Mouse (Mus musculus) megakaryocyte-erythroid progenitor cell, adult 5-6 weeks (primary cell): ENCODE measurements around the gene Tubgcp6. TPM values are rescaled to one million over a fixed set of nuclear protein-coding genes. Genes with fewer than 3 reads are reported as not detected.

Experiments used
- total RNA-seq, 2 experiments: library from RNA; stranded (forward) in 1 of 2; stranded (reverse) in 1 of 2; fragments of 200-1000, 215-1000 nt in 1 of 2; fragments of >200 nt in 1 of 2; fragmentation: Nextera tagmentation in 1 of 2; gene quantifications; 2 replicates each; pipeline ENCODE4 v1.2.3; 2014 to 2017

Gene Tubgcp6
- total RNA-seq, 2 experiments from 2014 or later, result 14.7 to 39.1 TPM

Other genes with a start within 250 kb of the Tubgcp6 start
- gene Ttll8, start 168.7 kb downstream of the Tubgcp6 start, total RNA-seq (2014; fragmentation: Nextera tagmentation), result not detected in 2 replicates
- gene Ttll8, start 168.7 kb downstream of the Tubgcp6 start, total RNA-seq (2017), result not detected in 2 replicates
- not detected in 2 replicates for gene Mlc1, start 144.1 kb downstream of the Tubgcp6 start, total RNA-seq (2014; fragmentation: Nextera tagmentation)
- gene Mlc1, start 144.1 kb downstream of the Tubgcp6 start, total RNA-seq (2017), result not detected in 2 replicates
- not detected in 2 replicates for gene Mov10l1, start 140.2 kb downstream of the Tubgcp6 start, total RNA-seq (2014; fragmentation: Nextera tagmentation)
- gene Mov10l1, start 140.2 kb downstream of the Tubgcp6 start, total RNA-seq (2017), result not detected in 2 replicates
- not detected in 2 replicates for gene Panx2, start 63.4 kb downstream of the Tubgcp6 start, total RNA-seq (2014; fragmentation: Nextera tagmentation)
- not detected in 2 replicates for gene Panx2, start 63.4 kb downstream of the Tubgcp6 start, total RNA-seq (2017)
- gene Trabd, start 48.0 kb downstream of the Tubgcp6 start, total RNA-seq (2014; fragmentation: Nextera tagmentation), result 15.8 and 26.3 TPM in 2 replicates
- 11.9 and 17.5 TPM in 2 replicates for gene Trabd, start 48.0 kb downstream of the Tubgcp6 start, total RNA-seq (2017)
- 15.3 and 20.8 TPM in 2 replicates for gene Selenoo, start 34.0 kb downstream of the Tubgcp6 start, total RNA-seq (2014; fragmentation: Nextera tagmentation)
- gene Selenoo, start 34.0 kb downstream of the Tubgcp6 start, total RNA-seq (2017), result 16.6 and 18.5 TPM in 2 replicates
- 25.6 and 32.8 TPM in 2 replicates for gene Hdac10, start 5.6 kb upstream of the Tubgcp6 start, total RNA-seq (2014; fragmentation: Nextera tagmentation)
- 15.6 and 20.1 TPM in 2 replicates for gene Hdac10, start 5.6 kb upstream of the Tubgcp6 start, total RNA-seq (2017)
- not detected in 2 replicates for gene Mapk12, start 17.6 kb upstream of the Tubgcp6 start, total RNA-seq (2014; fragmentation: Nextera tagmentation)
- gene Mapk12, start 17.6 kb upstream of the Tubgcp6 start, total RNA-seq (2017), result 2.1 TPM in 1 of 2 replicates, not detected in the other
- 0.11 TPM in 1 of 2 replicates, not detected in the other for gene Mapk11, start 26.5 kb upstream of the Tubgcp6 start, total RNA-seq (2014; fragmentation: Nextera tagmentation)
- 0.27 and 3.5 TPM in 2 replicates for gene Mapk11, start 26.5 kb upstream of the Tubgcp6 start, total RNA-seq (2017)
- gene Plxnb2, start 57.7 kb upstream of the Tubgcp6 start, total RNA-seq (2014; fragmentation: Nextera tagmentation), result 2.3 and 3.6 TPM in 2 replicates
- gene Plxnb2, start 57.7 kb upstream of the Tubgcp6 start, total RNA-seq (2017), result 0.34 and 1.7 TPM in 2 replicates
- 9.8 and 14.1 TPM in 2 replicates for gene Dennd6b, start 73.4 kb upstream of the Tubgcp6 start, total RNA-seq (2014; fragmentation: Nextera tagmentation)
- 1.3 and 4.6 TPM in 2 replicates for gene Dennd6b, start 73.4 kb upstream of the Tubgcp6 start, total RNA-seq (2017)
- 56.3 and 72.3 TPM in 2 replicates for gene Ppp6r2, start 88.4 kb upstream of the Tubgcp6 start, total RNA-seq (2014; fragmentation: Nextera tagmentation)
- gene Ppp6r2, start 88.4 kb upstream of the Tubgcp6 start, total RNA-seq (2017), result 29.4 and 145 TPM in 2 replicates
- gene Sbf1, start 192.2 kb upstream of the Tubgcp6 start, total RNA-seq (2014; fragmentation: Nextera tagmentation), result 161 and 193 TPM in 2 replicates
- 34.6 and 83.9 TPM in 2 replicates for gene Sbf1, start 192.2 kb upstream of the Tubgcp6 start, total RNA-seq (2017)
- gene Adm2, start 199.6 kb upstream of the Tubgcp6 start, total RNA-seq (2014; fragmentation: Nextera tagmentation), result not detected in 2 replicates
- not detected in 2 replicates for gene Adm2, start 199.6 kb upstream of the Tubgcp6 start, total RNA-seq (2017)
- gene Miox, start 211.3 kb upstream of the Tubgcp6 start, total RNA-seq (2014; fragmentation: Nextera tagmentation), result not detected in 2 replicates
- gene Miox, start 211.3 kb upstream of the Tubgcp6 start, total RNA-seq (2017), result not detected in 2 replicates
- 30.5 and 38.1 TPM in 2 replicates for gene Lmf2, start 232.5 kb upstream of the Tubgcp6 start, total RNA-seq (2014; fragmentation: Nextera tagmentation)
- 6.5 and 8.2 TPM in 2 replicates for gene Lmf2, start 232.5 kb upstream of the Tubgcp6 start, total RNA-seq (2017)
- gene Ncaph2, start 232.6 kb upstream of the Tubgcp6 start, total RNA-seq (2014; fragmentation: Nextera tagmentation), result 144 and 155 TPM in 2 replicates
- gene Ncaph2, start 232.6 kb upstream of the Tubgcp6 start, total RNA-seq (2017), result 88.3 and 91.2 TPM in 2 replicates